Mouse (Mus musculus) olfactory bulb, adult 2 months (tissue): ENCODE results near the gene Hist1h3i.

ENCODE experiments used
- CTCF ChIP-seq: fragments of 200-500 bp; IDR thresholded peaks from 2 replicates; pipeline ENCODE4 v1.5.1; 2012; ENCODE audit warnings: low read depth, mild to moderate bottlenecking, low read length, moderate library complexity; ENCODE audit not compliant: insufficient read depth
- POLR2A ChIP-seq: fragments of 200-500 bp; IDR thresholded peaks from 2 replicates; pipeline ENCODE4 v1.6.1; 2012; ENCODE audit warnings: mild to moderate bottlenecking, low read depth, low read length, moderate library complexity; ENCODE audit not compliant: insufficient read depth

DNA sequence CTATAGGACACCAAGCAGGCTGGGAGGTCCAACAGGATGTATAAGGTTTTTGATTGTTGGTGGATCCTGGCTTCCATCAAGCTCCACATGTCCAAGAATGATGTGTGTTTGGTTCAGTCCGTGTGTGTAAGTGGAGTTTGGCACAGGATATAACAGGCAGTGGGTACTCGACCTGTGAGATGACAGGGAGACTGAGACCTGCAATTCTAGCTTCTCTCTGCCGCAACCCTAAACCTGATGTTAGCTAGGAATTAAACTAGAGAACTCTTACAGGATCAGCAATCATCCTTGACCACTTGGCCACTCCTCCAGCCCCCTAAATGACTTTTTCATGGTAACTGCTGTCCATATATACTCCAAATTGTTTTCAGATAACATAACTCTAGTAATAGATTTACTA lies 30.8 kb downstream of the Hist1h3i start:
- TF ChIP-seq CTCF (no peak), POLR2A (no peak)
